Mouse (Mus musculus) duodenum, adult 2 months (tissue): Measurements from ENCODE around the gene Lax1. TPM values are rescaled to one million over a fixed set of nuclear protein-coding genes. Genes with fewer than 3 reads are reported as not detected.

Experiments used
- polyA plus RNA-seq: library from polyadenylated mRNA; depleted of rRNA; stranded (reverse); fragments of >200 nt; gene quantifications from 2 replicates; pipeline ENCODE4 v1.2.3, GENCODE M21; 2012; ENCODE audit warnings: low replicate concordance; rRNA removed

The Lax1 gene
- polyA plus RNA-seq, result 4.0 and 4.1 TPM in 2 replicates

GRCm38 (mm10) chr1:133689897-133690296 is at the start of gene Lax1:
TSS of gene Lax1 (minus strand) at chr1:133690108.

GRCm38 (mm10) chr1:133661203-133661933 is 28.5 kb downstream of the Lax1 start, which contains the start of gene Gm38394:
TSS of gene Gm38394 (minus strand) at chr1:133661318.

DNA sequence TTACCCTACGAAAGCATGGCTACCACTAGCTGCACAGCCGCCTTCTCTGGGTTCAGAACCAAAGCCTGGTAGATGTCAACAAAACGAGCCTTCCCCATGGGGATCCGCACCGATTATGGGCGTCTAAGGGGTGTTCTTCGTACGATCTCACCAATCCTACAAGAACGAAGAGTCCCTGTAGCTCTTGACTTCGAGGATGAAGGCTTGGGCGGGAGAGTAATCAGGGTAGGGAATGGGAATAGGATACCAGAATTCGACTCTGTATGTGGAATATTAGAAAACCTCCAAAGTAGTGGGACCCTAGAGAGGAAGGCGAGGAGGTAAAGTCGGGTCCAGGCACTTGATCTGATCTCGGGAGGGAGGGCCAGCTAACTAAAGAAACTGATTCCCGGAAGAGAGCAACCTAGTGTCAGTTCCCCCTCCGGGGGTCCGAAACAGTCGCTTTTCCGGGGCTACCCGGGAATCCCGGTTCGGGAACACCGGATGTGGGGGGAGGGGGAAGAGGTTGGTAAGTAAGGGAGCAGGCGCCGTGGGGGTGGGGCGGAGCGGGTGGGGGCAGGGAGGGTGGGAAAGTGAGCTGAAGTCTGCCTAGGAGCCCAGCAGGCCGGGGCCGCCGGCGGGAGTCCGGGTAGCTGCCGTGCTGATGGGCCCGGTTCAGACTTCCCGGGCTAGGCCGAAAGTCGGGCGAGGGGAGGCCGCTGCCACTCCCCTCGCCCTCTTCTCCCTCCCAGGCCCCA is 29.3 kb downstream of the Lax1 start, which contains the start of gene Zbed6:
TSS of gene Zbed6 (minus strand) at position 420 of the 737 bp plus-strand sequence.

Other genes starting within 250 kb of the Lax1 start
- 2.7 and 5.7 TPM in 2 replicates for gene Snrpe, start 79.8 kb downstream of the Lax1 start, polyA plus RNA-seq
- gene Zbed6, start 29.2 kb downstream of the Lax1 start, polyA plus RNA-seq, result 0.02 TPM in 1 of 2 replicates, not detected in the other
- 0.50 and 1.1 TPM in 2 replicates for gene Gm38394, start 28.8 kb downstream of the Lax1 start, polyA plus RNA-seq
- gene Atp2b4, start 110.9 kb upstream of the Lax1 start, polyA plus RNA-seq, result 2.1 and 7.6 TPM in 2 replicates
- 8.4 and 11.7 TPM in 2 replicates for gene Optc, start 217.9 kb upstream of the Lax1 start, polyA plus RNA-seq
- 13.4 and 18.8 TPM in 2 replicates for gene Prelp, start 231.3 kb upstream of the Lax1 start, polyA plus RNA-seq